Mouse (Mus musculus): Measurements from ENCODE around the gene Slc9a8.

The Slc9a8 gene

GRCm38 (mm10) chr2:167507719-167508385 is 86.3 kb downstream of the Slc9a8 start:
- no peak for DNase-seq (ENCODE audit: low spot score in 2 of 2)

GRCm38 (mm10) chr2:167508569-167508968 is 87.1 kb downstream of the Slc9a8 start:
- no peak for DNase-seq (ENCODE audit: low spot score in 2 of 2)

GRCm38 (mm10) chr2:167510485-167510884 is 89.0 kb downstream of the Slc9a8 start:
- DNase-seq (ENCODE audit: low spot score in 2 of 2), result no peak

GRCm38 (mm10) chr2:167512365-167512764 is 90.9 kb downstream of the Slc9a8 start:
- DNase-seq (ENCODE audit: low spot score in 2 of 2), result no peak

- DNase-seq (ENCODE audit: low spot score in 2 of 2), result no peak
These were observed 91.5 kb downstream of the Slc9a8 start for GRCm38 (mm10) chr2:167512970-167513369.

- DNase-seq (ENCODE audit: low spot score in 2 of 2), result no peak
These were observed 93.1 kb downstream of the Slc9a8 start for GRCm38 (mm10) chr2:167514641-167515040.

- DNase-seq (ENCODE audit: low spot score in 2 of 2), result no peak
These were observed 94.2 kb downstream of the Slc9a8 start for GRCm38 (mm10) chr2:167515688-167516087.

GRCm38 (mm10) chr2:167519606-167520252 is 98.2 kb downstream of the Slc9a8 start:
- DNase-seq (ENCODE audit: low spot score in 2 of 2), result no peak

Data from urinary bladder, adult 18-20 months (tissue).